Mouse (Mus musculus) myocyte (in vitro differentiated cells): ENCODE measurements around the gene Tsfm.

Experiments used
- CEBPB ChIP-seq: IDR thresholded peaks from 2 replicates; pipeline ENCODE4 v1.6.1; 2011; ENCODE audit warnings: mild to moderate bottlenecking, moderate library complexity; ENCODE audit not compliant: poor library complexity, insufficient read depth, severe bottlenecking
- E2F4 ChIP-seq: IDR thresholded peaks from one replicate; pipeline ENCODE4 v1.6.1; 2011; ENCODE audit warnings: mild to moderate bottlenecking, control low read depth, moderate library complexity; ENCODE audit not compliant: insufficient read depth
- MAX ChIP-seq: IDR thresholded peaks from one replicate; pipeline ENCODE4 v1.6.1; 2011; ENCODE audit warnings: low read depth, mild to moderate bottlenecking, control low read depth
- MYOG ChIP-seq, 3 experiments: IDR thresholded peaks; one replicate each; pipeline ENCODE4 v1.6.1; 2011; ENCODE audit warnings: control low read depth in 2 of 3, low read depth in 2 of 3, mild to moderate bottlenecking in 2 of 3; ENCODE audit not compliant: insufficient read length in 2 of 3, control insufficient read depth in 1 of 3, insufficient read depth in 1 of 3
- POLR2A ChIP-seq: IDR thresholded peaks from one replicate; pipeline ENCODE4 v1.6.1; 2011; ENCODE audit warnings: low read depth, mild to moderate bottlenecking, control low read depth, moderate library complexity; ENCODE audit not compliant: insufficient read length
- POLR2AphosphoS2 ChIP-seq: IDR thresholded peaks from one replicate; pipeline ENCODE4 v1.6.1; 2011; ENCODE audit warnings: low read depth, control low read depth; ENCODE audit not compliant: insufficient read length
- USF1 ChIP-seq: IDR thresholded peaks from one replicate; pipeline ENCODE4 v1.6.1; 2011; ENCODE audit warnings: low read depth, mild to moderate bottlenecking, control low read depth, moderate library complexity

DNA sequence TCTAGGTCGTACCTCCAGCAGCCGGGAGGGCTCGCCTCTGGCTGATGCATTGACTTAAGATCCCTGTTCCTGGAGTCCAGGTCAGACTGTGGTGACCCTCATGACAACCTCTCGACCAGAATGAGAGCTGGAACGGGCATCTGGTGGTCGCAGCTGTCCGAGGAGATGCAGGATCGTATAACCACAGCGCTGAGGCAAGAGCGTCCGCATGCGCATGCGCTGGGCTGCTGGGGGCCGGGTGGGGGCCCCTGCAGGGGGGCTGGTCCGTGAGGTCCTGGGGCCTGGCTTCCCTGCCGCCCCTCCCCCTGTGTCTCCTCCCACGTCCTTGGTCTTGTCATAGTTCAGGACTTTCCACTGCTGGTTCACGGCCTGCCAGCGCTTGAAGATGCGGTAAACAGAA lies 25.9 kb upstream of the Tsfm start:
- TF ChIP-seq E2F4 (no peak), MAX (no peak), POLR2AphosphoS2 (no peak), POLR2A (no peak), CEBPB (no peak), MYOG (IDR thresholded peaks at IDR 0.05; ENCODE audit: control insufficient read depth in 1 of 3, insufficient read depth in 1 of 3, insufficient read length in 2 of 3, low read depth in 2 of 3) (no peak), USF1 (no peak)
